Mouse (Mus musculus) midbrain, embryonic 13.5 days (tissue): ENCODE data around the gene Snd1. TPM values are rescaled to one million over a fixed set of nuclear protein-coding genes. Genes with fewer than 3 reads are reported as not detected.

ENCODE experiments used
- ATAC-seq: fragments of 200-750 bp; cut with Nextera tagmentation; 2 replicates; pipeline ENCODE4 v1.8.0; 2017; ENCODE audit warnings: mild to moderate bottlenecking, moderate TSS enrichment, moderate library complexity
- H3K27ac ChIP-seq: fragments of 300-500 bp; sonication (generic); 2 replicates; pipeline ENCODE4 v1.5.1; 2015; ENCODE audit warnings: inconsistent platforms, mild to moderate bottlenecking, moderate library complexity
- H3K27me3 ChIP-seq: fragments of 300-500 bp; sonication (generic); 2 replicates; pipeline ENCODE4 v1.6.1; 2015; ENCODE audit warnings: mild to moderate bottlenecking, inconsistent platforms
- H3K36me3 ChIP-seq: fragments of 300-500 bp; sonication (generic); 2 replicates; pipeline ENCODE4 v1.6.1; 2015; ENCODE audit warnings: mild to moderate bottlenecking, inconsistent platforms
- H3K4me1 ChIP-seq: fragments of 300-500 bp; sonication (generic); replicated peaks from 2 replicates; pipeline ENCODE4 v1.6.1; 2015; ENCODE audit warnings: inconsistent platforms
- H3K4me2 ChIP-seq: fragments of 300-500 bp; sonication (generic); replicated peaks from 2 replicates; pipeline ENCODE4 v1.6.1; 2015; ENCODE audit warnings: moderate library complexity, mild to moderate bottlenecking, inconsistent platforms
- H3K4me3 ChIP-seq: fragments of 300-500 bp; sonication (generic); replicated peaks from 2 replicates; pipeline ENCODE4 v1.5.1; 2015; ENCODE audit warnings: mild to moderate bottlenecking, inconsistent platforms
- H3K9ac ChIP-seq: fragments of 300-500 bp; sonication (generic); replicated peaks from 2 replicates; pipeline ENCODE4 v1.6.1; 2015; ENCODE audit warnings: mild to moderate bottlenecking, inconsistent platforms
- H3K9me3 ChIP-seq: fragments of 300-500 bp; sonication (generic); 2 replicates; pipeline ENCODE4 v1.6.1; 2016; ENCODE audit warnings: mild to moderate bottlenecking, inconsistent platforms
- WGBS: fragments of 180-500 bp; shearing (Covaris S2); methylation state at CpG from one replicate; pipeline ENCODE4 v1.1.7; 2015; 5-methylcytosine and 5-hydroxymethylcytosine counted together
- polyA plus RNA-seq: library from polyadenylated mRNA; unstranded; fragments of >200 nt; fragmentation: Nextera tagmentation; extraction: Ambion mirVana; gene quantifications from 2 replicates; pipeline ENCODE4 v1.2.1, GENCODE M21; 2015

Snd1 gene
- polyA plus RNA-seq, 1 experiment from 2014 or later = 86.5 TPM

DNA sequence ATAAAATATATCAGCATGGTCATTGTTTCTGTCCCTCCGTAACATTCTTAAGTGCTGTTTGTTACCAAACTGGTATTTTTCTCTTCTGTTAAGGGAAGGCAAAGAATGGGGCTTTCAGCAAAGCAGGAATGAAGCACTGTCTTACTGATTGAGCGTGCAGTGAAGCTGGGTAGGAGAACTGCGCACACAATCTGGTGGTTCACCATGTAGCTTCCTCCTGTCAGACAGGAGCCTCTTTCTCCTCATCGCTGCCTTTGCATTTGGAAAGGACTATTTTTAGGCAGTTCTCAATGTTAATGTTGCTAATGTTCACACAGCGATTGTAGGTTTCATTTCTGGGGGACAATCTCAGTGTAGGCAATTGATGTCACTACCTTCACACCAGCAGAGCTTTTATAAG, 194.3 kb downstream of the Snd1 start:
- ATAC-seq = no peak
- WGBS = 94% methylated on average over 5 of the region's 5 CpGs

DNA sequence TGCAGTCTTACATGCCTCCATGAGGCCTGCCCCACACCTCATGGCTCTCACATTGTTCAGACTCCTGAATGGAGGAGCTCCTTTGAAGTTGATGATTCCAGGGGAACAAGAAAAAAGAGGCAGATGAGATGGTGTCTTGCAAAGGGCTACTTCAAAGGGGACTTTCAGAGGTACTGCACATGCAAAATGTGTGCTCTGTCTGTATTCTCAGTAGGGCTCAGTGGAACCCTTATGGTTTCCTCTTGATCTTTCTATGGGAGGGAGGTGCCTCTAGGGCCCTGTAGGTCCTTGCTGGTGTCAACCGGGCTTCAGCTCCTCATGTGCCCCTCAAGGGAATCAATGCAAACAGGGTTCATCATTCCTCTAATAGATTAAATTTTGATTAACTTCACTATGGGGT, 197.4 kb downstream of the Snd1 start:
- ATAC-seq = no peak
- WGBS = 58% methylated on average over 1 of the region's 1 CpGs

More for the DNA sequence above, 194.3 kb downstream of the Snd1 start:
- H3K4me2 ChIP-seq = no peak overlapping the region
- H3K27me3 ChIP-seq = no peaks in the 10 kb centered on the region
- peaks cover 3% of the 10 kb centered on the region; the same call in 1 of the 2 replicates for H3K36me3 ChIP-seq
- no peak overlapping the region for H3K4me3 ChIP-seq
- H3K9me3 ChIP-seq = no peaks in the 10 kb centered on the region
- H3K9ac ChIP-seq = no peak overlapping the region
- peaks cover 6% of the 10 kb centered on the region for H3K4me1 ChIP-seq
- no peak overlapping the region for H3K27ac ChIP-seq

DNA sequence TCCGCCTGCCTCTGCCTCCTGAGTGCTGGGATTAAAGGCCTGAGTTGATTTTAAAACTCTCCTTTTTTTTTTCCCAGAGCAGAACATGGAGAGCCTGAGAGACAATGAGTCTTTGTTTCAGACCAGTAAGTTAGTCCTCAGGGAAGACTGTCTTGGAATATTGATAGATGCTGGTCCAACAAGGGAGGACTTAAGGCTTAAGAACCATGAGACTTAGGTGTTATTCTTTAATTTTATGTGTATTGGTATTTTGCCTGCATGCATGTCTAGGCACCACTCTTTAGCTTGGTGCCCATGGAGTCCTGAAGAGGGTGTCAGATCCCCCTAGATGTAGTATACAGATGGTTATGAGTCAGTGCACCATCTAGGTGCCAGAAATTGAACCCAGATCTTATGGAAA, 199.7 kb downstream of the Snd1 start:
- no peak overlapping the region for H3K4me3 ChIP-seq
- H3K9me3 ChIP-seq = no peaks in the 10 kb centered on the region
- H3K27me3 ChIP-seq = no peaks in the 10 kb centered on the region
- H3K36me3 ChIP-seq = peaks cover under 1% of the 10 kb centered on the region; the same call in 1 of the 2 replicates
- WGBS = 97% methylated on average over 1 of the region's 1 CpGs
- no peak overlapping the region for H3K4me2 ChIP-seq
- no peaks in the 10 kb centered on the region for H3K4me1 ChIP-seq
- H3K27ac ChIP-seq = no peak overlapping the region
- no peak for ATAC-seq
- no peak overlapping the region for H3K9ac ChIP-seq

More for the DNA sequence above, 197.4 kb downstream of the Snd1 start:
- Histone ChIP-seq H3K4me3 (no peak overlapping the region), H3K9me3 (no peaks in the 10 kb centered on the region), H3K4me1 (no peaks in the 10 kb centered on the region), H3K36me3 (peaks cover 3% of the 10 kb centered on the region; the same call in 1 of the 2 replicates), H3K27me3 (no peaks in the 10 kb centered on the region), H3K4me2 (no peak overlapping the region), H3K27ac (no peak overlapping the region), H3K9ac (no peak overlapping the region)

DNA sequence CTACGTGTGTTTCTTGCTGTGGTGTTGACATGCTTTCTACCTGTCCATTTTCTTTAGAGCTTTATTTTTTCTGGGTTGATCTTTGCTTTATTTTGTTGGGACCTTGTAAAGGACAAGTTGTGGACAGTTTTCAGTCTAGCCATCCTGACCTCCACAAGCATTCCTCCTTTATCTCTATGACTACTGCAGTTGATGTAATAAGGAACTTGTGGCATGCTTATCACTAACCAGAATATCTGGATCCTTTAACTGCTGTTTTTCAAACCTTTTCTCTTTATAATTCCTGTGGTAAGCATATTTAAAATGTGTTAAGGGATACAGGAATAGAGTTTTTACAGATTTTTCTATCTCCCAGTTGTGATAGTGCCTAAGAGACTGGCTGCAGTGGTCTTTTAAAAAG, 204.0 kb downstream of the Snd1 start:
- no peaks in the 10 kb centered on the region for H3K4me1 ChIP-seq
- H3K4me3 ChIP-seq = no peak overlapping the region
- ATAC-seq = no peak
- H3K9ac ChIP-seq = no peak overlapping the region
- H3K36me3 ChIP-seq = no peaks in the 10 kb centered on the region
- no peak overlapping the region for H3K4me2 ChIP-seq
- no peaks in the 10 kb centered on the region for H3K27me3 ChIP-seq
- H3K9me3 ChIP-seq = no peaks in the 10 kb centered on the region
- 91% methylated on average over 1 of the region's 1 CpGs for WGBS
- no peak overlapping the region for H3K27ac ChIP-seq

DNA sequence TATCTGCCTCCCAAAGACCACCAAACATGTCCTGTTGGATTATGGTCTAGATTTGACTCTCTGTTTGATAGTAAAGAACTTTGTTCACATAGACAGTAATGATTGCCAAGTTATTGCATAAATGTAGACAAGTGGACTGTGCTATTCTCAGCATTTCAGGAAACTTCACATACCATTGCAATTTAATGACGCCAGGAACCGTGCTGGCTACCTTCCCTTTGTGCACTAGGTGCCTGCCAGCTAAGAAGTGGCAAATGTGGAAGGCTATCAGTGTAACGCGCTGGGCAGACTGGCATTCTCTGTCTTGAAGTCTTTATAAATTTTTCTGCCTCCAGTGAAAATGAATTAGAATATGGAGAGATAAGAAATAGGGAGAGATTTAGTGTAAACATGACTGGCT, 205.6 kb downstream of the Snd1 start:
- no peak for ATAC-seq
- Histone ChIP-seq H3K4me3 (no peak overlapping the region), H3K36me3 (no peaks in the 10 kb centered on the region), H3K27me3 (no peaks in the 10 kb centered on the region), H3K4me1 (no peaks in the 10 kb centered on the region), H3K4me2 (no peak overlapping the region), H3K9ac (no peak overlapping the region), H3K9me3 (no peaks in the 10 kb centered on the region), H3K27ac (no peak overlapping the region)
- WGBS = 93% methylated on average over 4 of the region's 4 CpGs

DNA sequence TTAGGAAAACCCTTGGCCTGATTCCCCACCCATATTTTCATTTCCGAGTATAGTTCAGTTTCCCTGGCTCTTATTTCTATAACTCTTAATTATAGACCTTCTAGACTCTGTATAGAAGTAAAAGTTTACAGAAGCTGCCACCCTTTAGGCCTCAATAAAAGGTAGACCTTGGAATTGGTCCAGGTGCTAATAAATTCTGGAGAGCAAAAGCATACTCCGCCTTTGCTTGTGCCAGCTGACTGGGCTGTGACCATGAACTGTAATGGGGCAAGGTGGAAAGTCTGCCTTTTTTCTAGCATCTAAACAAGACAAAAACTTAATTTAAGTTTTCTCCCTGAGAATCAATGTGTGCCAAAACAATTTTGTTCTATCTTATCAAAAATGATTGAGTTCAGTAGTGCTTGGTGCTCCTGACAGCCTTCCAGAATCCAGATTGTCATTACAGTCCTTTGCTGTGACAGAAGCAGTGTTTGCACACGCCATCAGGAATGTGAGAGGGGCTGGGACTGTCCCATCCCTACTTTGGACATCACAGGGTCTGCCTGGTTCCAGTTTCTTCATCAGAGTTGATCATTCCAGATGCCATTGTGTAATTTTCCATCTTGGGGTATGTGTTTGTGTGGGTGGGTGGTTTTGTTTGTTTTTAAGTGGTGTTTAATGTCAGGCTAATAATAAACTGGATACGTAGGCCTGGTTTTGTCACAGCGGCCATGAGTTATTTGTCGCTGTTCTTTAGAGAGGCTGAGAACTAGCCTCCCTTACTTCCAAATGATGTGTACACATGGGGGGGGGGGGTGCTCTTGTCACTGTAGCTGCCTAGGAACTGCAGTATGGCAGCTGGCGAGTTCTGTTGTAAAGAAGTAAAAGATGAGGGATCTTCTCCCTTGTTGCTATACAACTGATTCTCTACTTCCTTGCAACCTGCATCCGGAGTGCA, 206.8 kb downstream of the Snd1 start:
- no peak overlapping the region for H3K27ac ChIP-seq
- ATAC-seq = no peak
- H3K4me1 ChIP-seq = no peaks in the 10 kb centered on the region
- no peaks in the 10 kb centered on the region for H3K27me3 ChIP-seq
- H3K4me2 ChIP-seq = no peak overlapping the region
- no peak overlapping the region for H3K4me3 ChIP-seq
- no peaks in the 10 kb centered on the region for H3K36me3 ChIP-seq
- H3K9ac ChIP-seq = no peak overlapping the region
- H3K9me3 ChIP-seq = no peaks in the 10 kb centered on the region
- 84% methylated on average over 8 of the region's 8 CpGs for WGBS

DNA sequence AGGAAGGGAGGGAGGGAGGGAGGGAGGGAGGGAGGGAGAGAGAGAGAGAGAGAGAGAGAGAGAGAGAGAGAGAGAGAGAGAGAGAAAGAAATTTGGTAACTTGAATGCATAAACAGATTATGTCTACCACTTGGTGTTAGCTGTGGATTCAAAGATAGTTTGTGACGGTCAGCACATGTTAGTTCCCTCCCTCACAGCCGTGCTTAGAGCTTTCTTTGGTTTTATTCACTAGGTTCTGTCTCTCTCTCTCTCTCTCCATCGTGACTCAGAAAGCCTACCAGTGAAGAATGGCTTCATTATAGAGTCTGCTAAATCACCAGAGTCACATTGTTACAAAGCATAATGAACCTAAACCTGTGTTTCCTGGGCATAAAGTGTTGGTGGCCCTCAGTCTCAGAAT, 210.1 kb downstream of the Snd1 start:
- no peaks in the 10 kb centered on the region for H3K27me3 ChIP-seq
- no peak overlapping the region for H3K4me3 ChIP-seq
- no peak overlapping the region for H3K4me2 ChIP-seq
- H3K27ac ChIP-seq = no peak overlapping the region
- no peak for ATAC-seq
- no peaks in the 10 kb centered on the region for H3K4me1 ChIP-seq
- H3K9me3 ChIP-seq = no peaks in the 10 kb centered on the region
- no peaks in the 10 kb centered on the region for H3K36me3 ChIP-seq
- H3K9ac ChIP-seq = no peak overlapping the region
- 40% methylated on average over 3 of the region's 3 CpGs for WGBS

DNA sequence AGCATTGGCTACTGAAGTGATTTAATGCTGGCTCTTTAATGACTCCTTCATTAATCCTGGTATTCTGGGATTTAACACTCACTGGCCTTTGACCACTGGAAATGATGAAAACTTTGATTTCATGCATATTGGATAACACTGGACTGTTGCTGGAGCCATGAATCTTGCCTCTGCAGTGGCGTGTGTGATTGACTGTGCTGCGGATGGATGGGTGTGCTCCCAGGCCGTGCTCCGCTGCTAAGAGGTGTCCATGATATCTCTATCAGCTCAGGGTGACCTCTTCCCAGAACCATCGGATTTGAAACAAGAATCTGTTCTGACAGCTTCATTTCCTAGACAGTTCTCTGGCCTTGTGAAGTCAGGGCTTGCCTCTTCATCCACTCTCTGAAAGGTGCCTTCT, 210.8 kb downstream of the Snd1 start:
- Histone ChIP-seq H3K4me2 (no peak overlapping the region), H3K9ac (no peak overlapping the region), H3K9me3 (no peaks in the 10 kb centered on the region), H3K27ac (no peak overlapping the region), H3K36me3 (no peaks in the 10 kb centered on the region), H3K4me3 (no peak overlapping the region), H3K27me3 (no peaks in the 10 kb centered on the region), H3K4me1 (no peaks in the 10 kb centered on the region)
- whole genome bisulfite sequencing = 71% methylated on average over 5 of the region's 5 CpGs
- no peak for ATAC-seq

DNA sequence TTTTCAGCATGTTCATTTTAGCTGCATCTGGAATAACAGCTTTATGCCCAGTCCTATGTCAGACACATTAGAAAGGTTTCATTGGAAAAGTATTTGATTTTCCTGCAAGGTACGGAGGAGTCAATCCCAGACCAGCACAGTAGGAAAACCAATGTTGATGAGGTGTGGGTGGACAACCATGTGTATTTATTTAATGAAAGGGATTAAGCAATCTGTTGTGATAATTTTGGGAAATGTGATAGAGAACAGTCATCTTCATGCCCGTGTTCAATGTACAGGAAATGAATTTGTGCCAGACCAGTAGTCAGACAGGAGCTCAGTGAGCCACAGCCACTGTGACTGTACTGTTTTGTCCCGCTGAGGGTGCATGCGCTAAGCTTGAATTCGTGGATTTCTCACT, 212.8 kb downstream of the Snd1 start:
- H3K27ac ChIP-seq = no peak overlapping the region
- H3K9me3 ChIP-seq = no peaks in the 10 kb centered on the region
- no peaks in the 10 kb centered on the region for H3K27me3 ChIP-seq
- no peak overlapping the region for H3K9ac ChIP-seq
- H3K36me3 ChIP-seq = no peaks in the 10 kb centered on the region
- H3K4me3 ChIP-seq = no peak overlapping the region
- ATAC-seq = no peak
- H3K4me2 ChIP-seq = no peak overlapping the region
- H3K4me1 ChIP-seq = no peaks in the 10 kb centered on the region
- 89% methylated on average over 5 of the region's 5 CpGs for WGBS

DNA sequence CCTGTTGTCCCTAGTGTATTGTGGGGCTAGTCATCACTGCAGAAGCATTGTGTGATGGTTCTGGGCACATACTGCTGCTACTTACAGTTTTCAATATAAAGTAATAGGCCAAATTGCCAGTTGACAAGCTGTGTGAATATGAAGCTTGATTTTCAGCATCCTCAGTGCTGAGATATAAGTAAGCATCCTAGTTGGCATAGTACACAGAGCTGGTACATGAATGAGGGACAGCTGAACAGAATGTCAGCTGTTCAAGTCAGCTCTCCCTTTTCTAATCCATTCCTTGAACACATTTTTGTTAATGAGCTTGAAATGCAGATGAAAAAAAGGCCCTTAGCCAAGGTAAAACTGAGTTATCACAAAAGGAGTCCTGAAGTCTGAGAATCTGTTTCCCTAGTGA, 217.7 kb downstream of the Snd1 start:
- no peak overlapping the region for H3K9ac ChIP-seq
- H3K36me3 ChIP-seq = no peaks in the 10 kb centered on the region
- no peaks in the 10 kb centered on the region for H3K9me3 ChIP-seq
- 0 out of 2 replicates have a peak, but pooled peaks cover 2% of the 10 kb centered on the region for H3K4me1 ChIP-seq
- no peak overlapping the region for H3K27ac ChIP-seq
- no peak overlapping the region for H3K4me3 ChIP-seq
- no peak overlapping the region for H3K4me2 ChIP-seq
- no peak for ATAC-seq
- no peaks in the 10 kb centered on the region for H3K27me3 ChIP-seq

DNA sequence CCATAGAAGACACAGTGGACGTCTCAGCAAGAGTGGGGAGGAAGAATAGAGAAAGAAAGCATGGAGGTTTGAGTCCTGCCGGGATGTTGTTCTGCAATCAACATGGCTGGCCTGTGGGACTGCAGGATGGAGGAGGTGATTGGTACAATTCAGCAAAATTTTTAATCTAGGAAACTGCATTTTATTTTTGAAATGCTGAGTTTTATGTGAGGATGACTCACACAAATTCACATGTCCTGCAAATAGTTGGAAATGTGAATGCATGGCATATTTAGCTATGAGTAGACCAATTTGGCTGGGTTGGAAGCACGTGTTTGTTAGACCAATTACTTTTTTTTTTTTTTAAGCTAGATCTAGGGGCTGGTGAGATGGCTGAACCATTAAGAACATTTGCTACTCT, 222.3 kb downstream of the Snd1 start:
- H3K27ac ChIP-seq = no peak overlapping the region
- no peaks in the 10 kb centered on the region for H3K27me3 ChIP-seq
- WGBS = 84% methylated on average over 3 of the region's 3 CpGs

DNA sequence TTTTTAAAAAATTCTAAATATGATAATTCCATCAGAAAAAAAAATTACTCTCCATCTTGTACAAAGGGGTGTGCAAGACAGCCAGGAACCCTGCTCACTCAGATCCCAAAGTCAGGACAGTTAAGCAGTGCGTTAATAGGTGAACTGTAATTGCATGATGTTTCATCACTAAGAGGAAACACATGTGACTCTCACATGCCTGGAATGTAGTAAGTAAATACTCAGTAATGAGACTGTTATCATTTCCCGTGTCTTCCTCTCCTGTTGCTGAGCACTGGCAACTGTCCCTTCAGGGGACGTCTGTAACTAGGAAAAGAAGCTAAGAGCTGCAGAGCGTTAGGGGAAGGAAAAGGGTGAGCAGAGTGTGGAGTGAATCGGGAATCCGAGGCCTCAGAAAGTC, 229.7 kb downstream of the Snd1 start:
- no peaks in the 10 kb centered on the region for H3K9me3 ChIP-seq

More for the DNA sequence above, 222.3 kb downstream of the Snd1 start:
- ATAC-seq = no peak
- Histone ChIP-seq H3K4me3 (no peak overlapping the region), H3K9ac (no peak overlapping the region), H3K9me3 (no peaks in the 10 kb centered on the region), H3K4me2 (no peak overlapping the region), H3K36me3 (no peaks in the 10 kb centered on the region), H3K4me1 (peaks cover 5% of the 10 kb centered on the region; the same call in 1 of the 2 replicates)

More for the DNA sequence above, 229.7 kb downstream of the Snd1 start:
- Histone ChIP-seq H3K4me3 (no peak overlapping the region), H3K36me3 (0 out of 2 replicates have a peak, but pooled peaks cover 3% of the 10 kb centered on the region), H3K27me3 (no peaks in the 10 kb centered on the region), H3K27ac (no peak overlapping the region), H3K4me2 (no peak overlapping the region), H3K4me1 (peaks cover 39% of the 10 kb centered on the region), H3K9ac (no peak overlapping the region)
- no peak for ATAC-seq
- 58% methylated on average over 6 of the region's 6 CpGs for WGBS
